ENCODE assay signal across 22 mouse cellular contexts in the genomic region with DNA sequence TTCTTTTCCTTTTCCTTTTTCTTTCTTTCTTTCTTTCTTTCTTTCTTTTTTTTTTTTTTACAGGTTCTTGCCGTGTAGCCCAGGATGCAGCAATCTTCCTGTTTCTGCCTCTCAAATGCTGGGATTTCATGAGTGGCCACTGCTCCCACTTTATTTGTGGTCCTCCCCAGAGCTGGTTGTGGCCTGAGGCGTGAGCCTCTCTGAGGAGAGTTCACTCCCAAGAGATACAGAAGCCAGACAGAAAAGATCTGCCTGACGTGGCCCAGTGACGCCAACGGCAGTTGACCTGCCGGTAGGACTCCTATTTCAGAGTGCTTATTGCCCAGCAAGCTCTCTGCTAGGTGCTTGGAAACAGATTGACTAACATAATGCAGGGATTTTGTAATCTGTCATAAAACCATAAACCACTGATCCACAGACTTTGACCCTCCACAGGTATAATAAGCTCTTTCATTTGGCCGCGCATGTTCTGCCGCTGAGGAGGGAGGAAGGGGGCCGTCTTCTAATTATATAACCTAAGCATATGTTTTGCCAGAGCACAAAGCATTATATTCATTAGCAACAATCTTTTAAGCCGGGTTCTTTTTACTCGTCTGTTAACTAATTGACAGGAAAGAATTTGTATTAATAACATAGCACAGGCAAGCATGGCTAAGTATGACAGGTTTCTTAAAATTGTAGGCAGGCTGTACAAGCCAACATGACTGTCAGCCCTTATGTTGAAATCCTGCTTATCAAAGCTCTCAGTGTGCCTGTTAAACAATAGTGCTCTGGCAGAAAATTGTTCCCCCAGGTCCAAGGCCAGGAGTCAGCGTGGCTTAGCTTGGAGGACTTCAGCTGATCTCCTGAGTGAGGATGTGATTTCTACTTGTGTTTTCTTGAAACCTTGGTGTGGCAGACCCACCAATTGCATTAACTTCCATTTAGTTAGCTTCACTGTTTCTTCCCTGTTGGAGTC. TPM values are rescaled to one million over a fixed set of nuclear protein-coding genes. Genes with fewer than 3 reads are reported as not detected.
DNase-seq lines count a peak whose midpoint lies in the region; ATAC-seq and TF ChIP-seq lines count a peak whose summit lies in the region.
"Had no signal": no experiment of that assay in that cellular context is flagged by ENCODE, and none has a peak within 500 bp of the region (broad histone marks: within the 10 kb centered on the region; RNA-seq: fewer than 3 reads in every experiment).

No protein-coding gene starts in this region.

- no peak overlapping the region for H3K4me3 ChIP-seq in liver, postnatal 0 days (ENCODE audit: low read depth, low read length)
- H3K4me3 ChIP-seq in limb, embryonic 13.5 days: no peak overlapping the region
- H3K4me3 ChIP-seq: forebrain, embryonic 10.5 days; heart, embryonic 15.5 days had no signal

- H3K4me2 ChIP-seq in liver, postnatal 0 days (ENCODE audit: low read depth, low read length): no peak overlapping the region
- peak overlapping the region; percentile 23; the same call in 1 of the 2 replicates for H3K4me2 ChIP-seq in limb, embryonic 13.5 days (replicated peaks)
- H3K4me2 ChIP-seq: heart, embryonic 15.5 days had no signal

- H3K9ac ChIP-seq in liver, postnatal 0 days (replicated peaks): no peak overlapping the region
- H3K9ac ChIP-seq in limb, embryonic 13.5 days: no peak overlapping the region
- H3K9ac ChIP-seq: heart, embryonic 15.5 days had no signal

- no peak for TF ChIP-seq CTCF in liver, postnatal 0 days (IDR thresholded peaks at IDR 0.05; ENCODE audit: low read depth)

- DNase-seq in adrenal gland, postnatal 10 days: peak; percentile 33
- DNase-seq in adrenal gland, postnatal 4 days (ENCODE audit: low spot score in 2 of 2): no peak
- DNase-seq in liver, postnatal 0 days: no peak
- DNase-seq in liver: no peak
- peak; percentile 84 for DNase-seq in gonadal fat pad, adult 2 months (ENCODE audit: low read depth)
- DNase-seq in thymus, postnatal 4 days: no peak
- DNase-seq in spleen, postnatal 36 days (ENCODE audit: low spot score in 2 of 2): no peak
- DNase-seq: cerebellum, adult 18-20 months; cerebellum, postnatal 25 days; embryo, embryonic 11 days; gastrocnemius, postnatal 14 days; kidney, adult 8-10 months; kidney, postnatal 25 days; layer of hippocampus, adult 9-11 months; lung, adult 18-20 months; lung, postnatal 14 days; thymus, adult 18-20 months had no signal

- ATAC-seq in liver, postnatal 0 days: peak; percentile 54
- ATAC-seq in limb, embryonic 13.5 days (ENCODE audit: low FRiP score, low read depth): no peak
- ATAC-seq: hindbrain, postnatal 0 days had no signal

- 78% methylated on average over 13 of the region's 13 CpGs for WGBS in liver, postnatal 0 days (ENCODE audit: insufficient replicate concordance)
- 23% methylated on average over 13 of the region's 13 CpGs for WGBS in limb, embryonic 13.5 days

- no peaks in the 10 kb centered on the region for H3K9me3 ChIP-seq in liver, postnatal 0 days (ENCODE audit: low read length)
- H3K9me3 ChIP-seq in limb, embryonic 13.5 days: no peaks in the 10 kb centered on the region
- H3K9me3 ChIP-seq: forebrain, embryonic 10.5 days; G1E; heart, embryonic 15.5 days had no signal

- H3K27ac ChIP-seq in liver, postnatal 0 days (ENCODE audit: low read depth): no peak overlapping the region
- H3K27ac ChIP-seq in limb, embryonic 13.5 days: peak overlapping the region; percentile 55; the same call in 1 of the 2 replicates
- H3K27ac ChIP-seq: forebrain, embryonic 10.5 days; heart, embryonic 15.5 days; hindbrain, postnatal 0 days had no signal

- 0 out of 2 replicates have a peak, but pooled peaks cover 3% of the 10 kb centered on the region for H3K4me1 ChIP-seq in liver, postnatal 0 days (ENCODE audit: insufficient read depth)
- peaks cover 15% of the 10 kb centered on the region for H3K4me1 ChIP-seq in limb, embryonic 13.5 days
- H3K4me1 ChIP-seq: heart, embryonic 15.5 days had no signal

- no peak for TF ChIP-seq EP300 in liver, postnatal 0 days (IDR thresholded peaks at IDR 0.05; ENCODE audit: low read depth)

- no peaks in the 10 kb centered on the region for H3K36me3 ChIP-seq in liver, postnatal 0 days (replicated peaks; ENCODE audit: insufficient read depth, low read length)
- no peaks in the 10 kb centered on the region for H3K36me3 ChIP-seq in limb, embryonic 13.5 days
- H3K36me3 ChIP-seq: forebrain, embryonic 10.5 days; G1E; heart, embryonic 15.5 days had no signal

- no peaks in the 10 kb centered on the region for H3K27me3 ChIP-seq in liver, postnatal 0 days (ENCODE audit: insufficient read depth, low read length)
- peaks cover 3% of the 10 kb centered on the region; the same call in 1 of the 2 replicates for H3K27me3 ChIP-seq in limb, embryonic 13.5 days

RNA-seq across cellular contexts. Expression of a gene that starts 37.7 kb away (rescaled TPM):
- 10 to 100 TPM; 40.8 to 45.6 TPM for total RNA-seq in adrenal gland, postnatal 10 days (2021)
- total RNA-seq in adrenal gland, postnatal 4 days (2021): 10 to 100 TPM; 57.4 to 60.0 TPM
- polyA plus RNA-seq in liver, postnatal 0 days (2015; fragmentation: Nextera tagmentation; extraction: Ambion mirVana): 13.4 and 14.0 TPM in 2 replicates
- polyA plus RNA-seq in gonadal fat pad, adult 2 months (2012; rRNA removed): 13.1 and 17.7 TPM in 2 replicates
- polyA plus RNA-seq in limb, embryonic 13.5 days (2015; fragmentation: Nextera tagmentation; extraction: Ambion mirVana): 26.1 and 28.7 TPM in 2 replicates

Comparison
In these comparisons a context has a peak if more than half of its experiments do, and no peak if none do; other contexts are left out.
1. DNase-seq: peak in adrenal gland, postnatal 10 days (single experiment) and gonadal fat pad, adult 2 months (single experiment); none in adrenal gland, postnatal 4 days (0 of 2), liver, postnatal 0 days (single experiment), liver (single experiment), thymus, postnatal 4 days (single experiment) and spleen, postnatal 36 days (0 of 2).